Mouse (Mus musculus): ENCODE measurements around the gene Pfas. TPM values are rescaled to one million over a fixed set of nuclear protein-coding genes. Genes with fewer than 3 reads are reported as not detected.

Pfas gene
- polyA plus RNA-seq, 2 experiments: 22.0 to 27.0 TPM

DNA sequence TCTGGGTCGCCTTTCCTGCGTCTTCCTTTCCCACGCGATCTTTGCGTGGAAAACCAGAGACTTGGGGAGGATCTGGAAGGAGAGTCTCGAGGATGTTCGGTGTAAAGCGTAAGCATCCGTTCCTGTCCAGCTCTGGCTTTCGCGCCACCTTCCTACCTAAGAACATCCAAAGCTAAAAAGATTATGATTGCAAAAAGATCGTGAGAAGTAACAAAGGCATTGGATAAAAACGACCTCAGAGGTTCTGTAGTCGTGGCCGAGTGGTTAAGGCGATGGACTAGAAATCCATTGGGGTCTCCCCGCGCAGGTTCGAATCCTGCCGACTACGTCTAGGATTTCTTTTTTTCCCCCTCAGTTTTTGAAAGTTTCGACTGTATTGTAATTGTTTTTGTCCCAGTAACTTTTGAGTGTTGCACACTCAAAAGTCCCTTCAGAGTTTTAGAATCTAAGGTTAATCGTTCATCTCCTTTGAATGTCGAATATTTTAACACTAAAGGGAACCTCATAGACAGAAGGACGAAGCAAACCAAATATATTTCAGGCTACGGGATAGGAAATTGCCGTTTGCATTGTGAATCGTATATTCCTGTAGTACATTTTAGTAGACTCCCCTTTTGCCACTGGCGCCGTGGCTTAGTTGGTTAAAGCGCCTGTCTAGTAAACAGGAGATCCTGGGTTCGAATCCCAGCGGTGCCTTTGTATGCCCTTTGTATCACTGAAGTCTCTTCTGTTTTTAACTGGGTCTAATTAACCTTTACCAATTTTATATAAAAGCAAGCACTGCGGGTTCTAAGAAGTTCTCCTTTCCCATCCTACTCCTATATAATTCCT, 29.2 kb upstream of the Pfas start:
- Histone ChIP-seq H3K9me3 (ENCODE audit: control insufficient read depth, low read length) (no peaks in the 10 kb centered on the region), H3K36me3 (ENCODE audit: control insufficient read depth, insufficient read depth, low read length) (peaks cover 40% of the 10 kb centered on the region), H3K27me3 (ENCODE audit: control insufficient read depth, insufficient read depth, low read length) (no peaks in the 10 kb centered on the region), H3K9ac (ENCODE audit: low read depth, low read length, severe bottlenecking) (peak overlapping the region; percentile 74), H3K4me2 (replicated peaks; ENCODE audit: low read depth, low read length, severe bottlenecking) (peak overlapping the region; percentile 50), H3K4me1 (ENCODE audit: control insufficient read depth, insufficient read depth, low read length) (peaks cover 23% of the 10 kb centered on the region), H3K27ac (replicated peaks; ENCODE audit: low read depth, low read length) (peak overlapping the region; percentile 81), H3K4me3 (replicated peaks; ENCODE audit: low read length) (peak overlapping the region; percentile 64)
- WGBS: under 1% methylated on average over 34 of the region's 34 CpGs
- ATAC-seq (ENCODE audit: low FRiP score, low read depth) (peak; percentile 47), DNase-seq (ENCODE audit: low spot score) (peak; percentile 94)
- TF ChIP-seq POLR2A (IDR thresholded peaks at IDR 0.05; ENCODE audit: borderline replicate concordance, extremely low read depth, insufficient read depth, insufficient read length): no peak

GRCm38 (mm10) chr11:69036486-69037230, 28.4 kb upstream of the Pfas start:
- Histone ChIP-seq H3K4me3 (replicated peaks; ENCODE audit: low read length) (peak overlapping the region; percentile 64), H3K4me1 (ENCODE audit: control insufficient read depth, insufficient read depth, low read length) (peaks cover 23% of the 10 kb centered on the region), H3K9ac (ENCODE audit: low read depth, low read length, severe bottlenecking) (peak overlapping the region; percentile 74), H3K27me3 (ENCODE audit: control insufficient read depth, insufficient read depth, low read length) (no peaks in the 10 kb centered on the region), H3K9me3 (ENCODE audit: control insufficient read depth, low read length) (no peaks in the 10 kb centered on the region), H3K27ac (replicated peaks; ENCODE audit: low read depth, low read length) (peak overlapping the region; percentile 81), H3K36me3 (ENCODE audit: control insufficient read depth, insufficient read depth, low read length) (peaks cover 46% of the 10 kb centered on the region), H3K4me2 (replicated peaks; ENCODE audit: low read depth, low read length, severe bottlenecking) (peak overlapping the region; percentile 50)
- no peak for ATAC-seq (ENCODE audit: low FRiP score, low read depth)
- WGBS: 8% methylated on average over 20 of the region's 20 CpGs
- TF ChIP-seq POLR2A (IDR thresholded peaks at IDR 0.05; ENCODE audit: borderline replicate concordance, extremely low read depth, insufficient read depth, insufficient read length): no peak
- peak; percentile 91 for DNase-seq (ENCODE audit: low spot score)

DNA sequence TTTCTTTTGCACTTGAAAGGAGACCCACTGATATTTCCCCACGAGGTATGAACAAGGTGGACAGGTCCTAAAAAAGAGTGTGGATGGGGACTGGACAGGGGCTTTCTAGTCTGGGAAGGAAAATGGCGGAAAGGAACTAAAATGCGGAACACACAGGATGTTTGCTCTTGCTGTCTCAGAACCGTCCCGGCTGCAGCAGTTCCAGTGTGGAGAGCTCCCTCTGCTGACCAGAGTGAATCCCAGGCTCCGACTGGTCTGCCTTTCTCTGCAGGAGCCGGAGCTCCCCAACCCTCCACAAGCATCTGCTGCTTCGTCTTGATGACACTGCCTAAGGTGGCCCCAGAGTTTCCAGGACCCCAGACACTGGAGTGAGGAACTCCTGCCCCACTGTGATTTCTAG, 27.6 kb upstream of the Pfas start:
- Histone ChIP-seq H3K9ac (ENCODE audit: low read depth, low read length, severe bottlenecking) (no peak overlapping the region), H3K27me3 (ENCODE audit: control insufficient read depth, insufficient read depth, low read length) (no peaks in the 10 kb centered on the region), H3K4me2 (replicated peaks; ENCODE audit: low read depth, low read length, severe bottlenecking) (no peak overlapping the region; the same call in none of the 2 replicates), H3K9me3 (ENCODE audit: control insufficient read depth, low read length) (no peaks in the 10 kb centered on the region), H3K4me1 (ENCODE audit: control insufficient read depth, insufficient read depth, low read length) (peaks cover 23% of the 10 kb centered on the region), H3K27ac (replicated peaks; ENCODE audit: low read depth, low read length) (peak overlapping the region; percentile 44), H3K36me3 (ENCODE audit: control insufficient read depth, insufficient read depth, low read length) (peaks cover 54% of the 10 kb centered on the region), H3K4me3 (replicated peaks; ENCODE audit: low read length) (peak overlapping the region; percentile 64; the same call in 1 of the 2 replicates)
- no peak for TF ChIP-seq POLR2A (IDR thresholded peaks at IDR 0.05; ENCODE audit: borderline replicate concordance, extremely low read depth, insufficient read depth, insufficient read length)
- no peak for ATAC-seq (ENCODE audit: low FRiP score, low read depth)
- peak; percentile 81 for DNase-seq (ENCODE audit: low spot score)
- WGBS: 11% methylated on average over 8 of the region's 8 CpGs

DNA sequence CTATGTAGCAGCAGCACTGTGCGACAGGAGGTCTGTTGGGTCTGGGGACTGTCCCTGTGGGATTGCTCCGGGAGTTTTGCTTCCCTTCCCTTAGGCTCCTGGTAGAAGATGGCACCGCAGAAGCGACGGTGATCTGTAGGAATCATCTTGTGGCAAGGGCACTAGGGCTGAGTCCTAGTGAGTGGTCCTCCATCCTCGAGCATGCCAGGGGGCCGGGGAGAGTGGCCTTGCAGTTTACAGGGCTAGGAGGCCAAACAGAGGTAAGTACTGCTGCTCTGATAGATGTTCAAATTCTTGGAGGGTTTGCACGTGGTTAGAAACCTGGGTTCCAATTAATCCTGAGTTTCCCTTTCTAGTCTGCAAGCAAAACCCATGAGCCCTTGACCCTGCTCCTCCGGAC, 27.2 kb upstream of the Pfas start:
- ATAC-seq (ENCODE audit: low FRiP score, low read depth) (no peak), DNase-seq (ENCODE audit: low spot score) (no peak)
- Histone ChIP-seq H3K4me2 (replicated peaks; ENCODE audit: low read depth, low read length, severe bottlenecking) (no peak overlapping the region; the same call in 1 of the 2 replicates), H3K9ac (ENCODE audit: low read depth, low read length, severe bottlenecking) (no peak overlapping the region), H3K4me3 (replicated peaks; ENCODE audit: low read length) (0 out of 2 replicates have a peak overlapping the region, but pooled peaks have one; percentile 64), H3K36me3 (ENCODE audit: control insufficient read depth, insufficient read depth, low read length) (peaks cover 58% of the 10 kb centered on the region), H3K27me3 (ENCODE audit: control insufficient read depth, insufficient read depth, low read length) (no peaks in the 10 kb centered on the region), H3K9me3 (ENCODE audit: control insufficient read depth, low read length) (no peaks in the 10 kb centered on the region), H3K4me1 (ENCODE audit: control insufficient read depth, insufficient read depth, low read length) (peaks cover 23% of the 10 kb centered on the region), H3K27ac (replicated peaks; ENCODE audit: low read depth, low read length) (peak overlapping the region; percentile 44)
- no peak for TF ChIP-seq POLR2A (IDR thresholded peaks at IDR 0.05; ENCODE audit: borderline replicate concordance, extremely low read depth, insufficient read depth, insufficient read length)
- 86% methylated on average over 9 of the region's 9 CpGs for WGBS

DNA sequence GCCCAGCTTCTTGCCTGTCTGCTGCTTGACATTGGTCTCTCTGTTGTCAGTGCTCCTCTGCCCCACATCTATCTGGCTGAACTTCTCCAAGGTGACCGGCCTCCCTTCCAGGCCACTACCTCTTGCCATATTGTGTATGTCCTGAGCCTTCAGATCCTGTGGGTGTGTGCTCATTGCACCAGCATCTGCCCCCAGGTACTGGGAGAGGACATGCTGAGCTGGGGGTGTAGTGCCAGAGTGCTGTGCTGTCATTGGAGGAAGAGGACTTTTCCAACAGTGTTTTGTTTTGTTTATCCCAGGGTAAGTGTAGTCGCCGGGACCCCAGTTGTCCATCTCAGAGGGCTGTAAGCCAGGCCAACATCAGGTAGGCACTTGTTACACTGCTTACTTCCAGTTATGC, 26.3 kb upstream of the Pfas start:
- 90% methylated on average over 3 of the region's 3 CpGs for WGBS
- no peaks in the 10 kb centered on the region for H3K9me3 ChIP-seq (ENCODE audit: control insufficient read depth, low read length)
- no peak for TF ChIP-seq POLR2A (IDR thresholded peaks at IDR 0.05; ENCODE audit: borderline replicate concordance, extremely low read depth, insufficient read depth, insufficient read length)
- DNase-seq (ENCODE audit: low spot score): no peak
- no peak overlapping the region for H3K9ac ChIP-seq (ENCODE audit: low read depth, low read length, severe bottlenecking)
- H3K27me3 ChIP-seq (ENCODE audit: control insufficient read depth, insufficient read depth, low read length): no peaks in the 10 kb centered on the region
- peaks cover 23% of the 10 kb centered on the region for H3K4me1 ChIP-seq (ENCODE audit: control insufficient read depth, insufficient read depth, low read length)
- no peak for ATAC-seq (ENCODE audit: low FRiP score, low read depth)
- H3K4me3 ChIP-seq (replicated peaks; ENCODE audit: low read length): no peak overlapping the region
- no peak overlapping the region for H3K27ac ChIP-seq (replicated peaks; ENCODE audit: low read depth, low read length)
- peaks cover 66% of the 10 kb centered on the region for H3K36me3 ChIP-seq (ENCODE audit: control insufficient read depth, insufficient read depth, low read length)
- H3K4me2 ChIP-seq (replicated peaks; ENCODE audit: low read depth, low read length, severe bottlenecking): no peak overlapping the region

Measured in limb, embryonic 14.5 days (tissue).